Mouse (Mus musculus): ENCODE results near the gene Irx5.

- TF ChIP-seq CTCF (IDR thresholded peaks at IDR 0.05; ENCODE audit: insufficient read depth, low read length) (no peak), POLR2A (IDR thresholded peaks at IDR 0.05; ENCODE audit: borderline replicate concordance, extremely low read depth, low read depth, low read length) (no peak)
Observed at GRCm38 (mm10) chr8:92363217-92364147, 6.1 kb downstream of the Irx5 start.

All from lung, adult 2 months (tissue).